Mouse (Mus musculus) embryonic facial prominence, embryonic 10.5 days (tissue): ENCODE measurements around the gene Cuedc2. TPM values are rescaled to one million over a fixed set of nuclear protein-coding genes. Genes with fewer than 3 reads are reported as not detected.

Experiments
- DNase-seq: peaks from one replicate; pipeline ENCODE4 v3.0.0-alpha.2; 2017; ENCODE audit warnings: low spot score
- H3K27ac ChIP-seq: fragments of 300-500 bp; sonication (generic); replicated peaks from 2 replicates; pipeline ENCODE4 v1.5.1; 2016; ENCODE audit warnings: mild to moderate bottlenecking
- H3K27me3 ChIP-seq: fragments of 300-500 bp; sonication (generic); replicated peaks from 2 replicates; pipeline ENCODE4 v1.6.1; 2016; ENCODE audit warnings: low read depth, mild to moderate bottlenecking; ENCODE audit not compliant: poor library complexity, severe bottlenecking
- H3K36me3 ChIP-seq: fragments of 300-500 bp; sonication (generic); replicated peaks from 2 replicates; pipeline ENCODE4 v1.6.1; 2016; ENCODE audit warnings: mild to moderate bottlenecking, moderate library complexity
- H3K4me1 ChIP-seq: fragments of 300-500 bp; sonication (generic); 2 replicates; pipeline ENCODE4 v1.6.1; 2016
- H3K4me3 ChIP-seq: fragments of 300-500 bp; sonication (generic); 2 replicates; pipeline ENCODE4 v1.5.1; 2016; ENCODE audit warnings: mild to moderate bottlenecking, moderate library complexity
- H3K9me3 ChIP-seq: fragments of 300-500 bp; sonication (generic); 2 replicates; pipeline ENCODE4 v1.6.1; 2016; ENCODE audit warnings: mild to moderate bottlenecking
- WGBS: fragments of 180-500 bp; shearing (Covaris S2); methylation state at CpG from one replicate; pipeline ENCODE4 v1.1.7; 2016; 5-methylcytosine and 5-hydroxymethylcytosine counted together
- polyA plus RNA-seq: library from polyadenylated mRNA; unstranded; fragments of >200 nt; fragmentation: Nextera tagmentation; extraction: Ambion mirVana; gene quantifications from 2 replicates; pipeline ENCODE4 v1.2.1, GENCODE M21; 2016

The Cuedc2 gene
- polyA plus RNA-seq, 1 experiment from 2014 or later = 208 TPM

DNA sequence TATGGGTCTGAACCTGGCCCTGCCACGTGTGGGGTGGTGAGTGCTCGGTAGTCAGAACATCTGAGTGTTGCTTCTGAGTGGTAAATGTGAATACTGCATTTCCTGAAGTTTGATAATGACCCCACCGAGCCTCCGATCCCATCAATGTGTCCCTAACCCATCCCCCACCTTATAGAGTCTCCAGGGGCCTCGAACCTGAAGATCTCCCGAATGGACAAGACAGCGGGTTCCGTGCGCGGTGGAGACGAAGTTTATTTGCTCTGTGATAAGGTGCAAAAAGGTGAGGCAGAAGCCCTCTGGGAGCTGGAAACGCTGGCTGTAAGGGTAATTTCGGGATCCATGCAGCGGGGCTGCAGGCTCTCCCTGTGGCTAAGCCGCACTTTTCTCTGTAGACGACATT lies 30.7 kb downstream of the Cuedc2 start:
- peak; percentile 7 for DNase-seq
- Histone ChIP-seq H3K36me3 (peaks cover 27% of the 10 kb centered on the region), H3K9me3 (no peaks in the 10 kb centered on the region), H3K4me3 (no peak overlapping the region), H3K27me3 (peaks cover 69% of the 10 kb centered on the region), H3K4me1 (peaks cover 42% of the 10 kb centered on the region), H3K27ac (no peak overlapping the region)
- WGBS = 76% methylated on average over 16 of the region's 16 CpGs

GRCm38 (mm10) chr19:46306751-46307289 lies 31.7 kb downstream of the Cuedc2 start:
- peaks cover 42% of the 10 kb centered on the region for H3K4me1 ChIP-seq
- H3K4me3 ChIP-seq = no peak overlapping the region
- peak; percentile 7 for DNase-seq
- no peak overlapping the region for H3K27ac ChIP-seq
- H3K9me3 ChIP-seq = no peaks in the 10 kb centered on the region
- H3K27me3 ChIP-seq = peaks cover 60% of the 10 kb centered on the region
- peaks cover 23% of the 10 kb centered on the region for H3K36me3 ChIP-seq
- 90% methylated on average over 9 of the region's 9 CpGs for WGBS

- H3K27ac ChIP-seq = 0 out of 2 replicates have a peak overlapping the region, but pooled peaks have one; percentile 79
- H3K36me3 ChIP-seq = peaks cover 18% of the 10 kb centered on the region
- no peaks in the 10 kb centered on the region for H3K9me3 ChIP-seq
- no peak for DNase-seq
- H3K27me3 ChIP-seq = peaks cover 54% of the 10 kb centered on the region
- H3K4me1 ChIP-seq = peaks cover 42% of the 10 kb centered on the region
- 55% methylated on average over 5 of the region's 5 CpGs for WGBS
- H3K4me3 ChIP-seq = peak overlapping the region; percentile 75
Measured at GRCm38 (mm10) chr19:46306268-46306610, 32.3 kb downstream of the Cuedc2 start.

- Histone ChIP-seq H3K4me3 (peak overlapping the region; percentile 75), H3K36me3 (peaks cover 12% of the 10 kb centered on the region), H3K27ac (peak overlapping the region; percentile 79), H3K27me3 (peaks cover 48% of the 10 kb centered on the region), H3K4me1 (peaks cover 42% of the 10 kb centered on the region), H3K9me3 (no peaks in the 10 kb centered on the region)
- DNase-seq = peak; percentile 92
- under 1% methylated on average over 43 of the region's 43 CpGs for WGBS
Measured at GRCm38 (mm10) chr19:46305432-46306267, 32.9 kb downstream of the Cuedc2 start.

DNA sequence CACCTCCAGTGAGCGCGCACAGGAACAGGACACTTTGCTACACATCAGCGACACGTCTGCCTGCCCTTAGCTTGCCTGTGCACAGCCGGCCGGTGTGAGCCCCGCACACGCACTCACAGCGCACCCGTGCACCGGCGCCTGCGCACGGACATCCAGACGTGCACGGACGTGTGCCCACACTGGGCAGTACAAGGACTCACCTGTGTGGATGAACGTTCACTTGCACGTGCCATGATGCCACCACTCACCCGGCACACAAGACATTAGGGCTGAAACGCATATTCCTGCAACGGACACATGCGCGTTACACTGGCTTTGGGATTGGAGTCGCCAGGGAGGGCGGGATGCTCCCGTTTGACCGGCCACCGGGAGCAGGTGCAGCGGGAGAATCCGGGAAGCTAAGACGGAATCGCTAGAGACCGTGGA lies 33.6 kb downstream of the Cuedc2 start:
- H3K27ac ChIP-seq = peak overlapping the region; percentile 79
- H3K4me1 ChIP-seq = peaks cover 42% of the 10 kb centered on the region
- H3K27me3 ChIP-seq = peaks cover 41% of the 10 kb centered on the region
- no peak for DNase-seq
- H3K36me3 ChIP-seq = peaks cover 4% of the 10 kb centered on the region
- H3K4me3 ChIP-seq = peak overlapping the region; percentile 75
- H3K9me3 ChIP-seq = no peaks in the 10 kb centered on the region
- under 1% methylated on average over 34 of the region's 34 CpGs for WGBS

DNA sequence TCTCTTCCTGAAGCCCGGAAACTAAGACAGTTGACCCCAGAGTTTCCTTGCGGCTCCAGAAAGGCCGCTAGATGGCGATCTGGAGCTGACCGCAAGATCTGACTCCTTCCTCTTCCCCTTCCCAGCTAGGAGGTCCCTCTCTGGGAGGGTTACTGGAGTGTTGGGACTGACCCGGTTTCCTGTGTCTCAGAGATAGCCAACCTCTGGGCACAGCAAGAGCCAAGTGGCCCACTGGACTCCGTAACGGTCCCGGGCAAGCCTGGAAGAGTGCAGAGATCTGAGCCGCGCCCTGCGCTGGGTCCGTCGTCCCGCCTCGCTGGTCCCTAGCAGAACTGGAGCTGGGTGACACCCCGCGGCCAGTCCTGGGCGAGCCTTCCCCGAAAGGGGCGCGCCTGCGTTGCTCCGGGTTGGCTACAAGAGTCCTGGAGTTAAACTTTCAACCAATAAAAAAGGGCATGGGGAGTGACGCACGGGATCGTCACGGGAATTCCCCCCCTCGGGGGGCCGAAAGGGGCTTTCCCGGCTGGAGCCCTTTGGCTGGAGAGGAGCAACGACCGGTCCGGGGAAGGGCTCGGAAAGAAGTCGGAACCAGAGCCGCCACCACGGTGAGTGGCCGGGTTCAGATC lies 34.2 kb downstream of the Cuedc2 start, which contains the start of gene Nfkb2:
Nfkb2 (plus strand) TSS at position 105 of the 626 bp plus-strand sequence.
- Histone ChIP-seq H3K9me3 (no peaks in the 10 kb centered on the region), H3K4me3 (peak within 1 kb of the TSS; percentile 75), H3K4me1 (peaks cover 42% of the 10 kb centered on the region), H3K27ac (peak within 1 kb of the TSS; percentile 79), H3K27me3 (peaks cover 35% of the 10 kb centered on the region), H3K36me3 (no peaks in the 10 kb centered on the region)
- peak; percentile 93 for DNase-seq
- under 1% methylated on average over 39 of the region's 39 CpGs for WGBS

GRCm38 (mm10) chr19:46303251-46304215 lies 35.0 kb downstream of the Cuedc2 start:
- 56% methylated on average over 18 of the region's 18 CpGs for WGBS
- DNase-seq = no peak
- no peaks in the 10 kb centered on the region for H3K36me3 ChIP-seq

DNA sequence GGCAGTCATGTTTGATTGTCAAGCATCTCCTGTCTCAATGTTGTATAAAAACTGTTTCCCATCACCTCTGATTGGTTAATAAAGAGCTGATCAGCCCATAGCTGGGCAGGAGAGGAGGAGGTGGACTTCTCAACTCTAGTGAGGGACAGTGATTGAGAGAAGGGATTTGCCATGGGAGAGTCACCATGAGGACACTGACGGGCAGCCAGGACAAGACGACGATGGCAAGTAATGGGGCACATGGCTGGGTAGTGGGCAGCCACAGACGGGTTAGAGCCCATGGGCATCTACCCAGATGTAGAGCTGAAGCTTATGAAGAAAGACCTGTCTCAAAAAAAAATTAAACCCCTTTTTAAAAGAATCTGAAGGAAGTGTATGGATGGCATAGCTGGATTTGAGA lies 36.0 kb downstream of the Cuedc2 start:
- peaks cover 33% of the 10 kb centered on the region for H3K4me1 ChIP-seq
- H3K9me3 ChIP-seq = no peaks in the 10 kb centered on the region
- H3K4me3 ChIP-seq = no peak overlapping the region
- peak; percentile 2 for DNase-seq
- H3K36me3 ChIP-seq = no peaks in the 10 kb centered on the region
- H3K27me3 ChIP-seq = peaks cover 19% of the 10 kb centered on the region
- H3K27ac ChIP-seq = no peak overlapping the region
- 88% methylated on average over 4 of the region's 4 CpGs for WGBS

More at GRCm38 (mm10) chr19:46303251-46304215, 35.0 kb downstream of the Cuedc2 start:
- peaks cover 36% of the 10 kb centered on the region for H3K4me1 ChIP-seq
- no peaks in the 10 kb centered on the region for H3K9me3 ChIP-seq
- peak overlapping the region; percentile 75 for H3K4me3 ChIP-seq
- H3K27me3 ChIP-seq = peaks cover 29% of the 10 kb centered on the region
- H3K27ac ChIP-seq = peak overlapping the region; percentile 73; the same call in 1 of the 2 replicates

GRCm38 (mm10) chr19:46300294-46301045 lies 38.0 kb downstream of the Cuedc2 start:
- Histone ChIP-seq H3K4me3 (no peak overlapping the region), H3K9me3 (no peaks in the 10 kb centered on the region), H3K27me3 (0 out of 2 replicates have a peak, but pooled peaks cover 3% of the 10 kb centered on the region), H3K4me1 (peaks cover 20% of the 10 kb centered on the region), H3K27ac (no peak overlapping the region), H3K36me3 (no peaks in the 10 kb centered on the region)
- no peak for DNase-seq
- WGBS = 41% methylated on average over 8 of the region's 8 CpGs

- no peak for DNase-seq
- Histone ChIP-seq H3K36me3 (no peaks in the 10 kb centered on the region), H3K4me3 (no peak overlapping the region), H3K27me3 (no peaks in the 10 kb centered on the region), H3K4me1 (no peaks in the 10 kb centered on the region), H3K9me3 (no peaks in the 10 kb centered on the region), H3K27ac (no peak overlapping the region)
- WGBS = 71% methylated on average over 4 of the region's 4 CpGs
Measured at GRCm38 (mm10) chr19:46296938-46297337, 41.6 kb downstream of the Cuedc2 start.

- H3K4me1 ChIP-seq = no peaks in the 10 kb centered on the region
- no peak for DNase-seq
- no peak overlapping the region for H3K4me3 ChIP-seq
- H3K36me3 ChIP-seq = peaks cover 19% of the 10 kb centered on the region
- WGBS = 68% methylated on average over 12 of the region's 12 CpGs
- H3K27me3 ChIP-seq = no peaks in the 10 kb centered on the region
- no peaks in the 10 kb centered on the region for H3K9me3 ChIP-seq
- H3K27ac ChIP-seq = no peak overlapping the region
Measured at GRCm38 (mm10) chr19:46290535-46291105, 47.9 kb downstream of the Cuedc2 start.
